Mouse (Mus musculus): Measurements from ENCODE around the gene 1500011B03Rik.

GRCm38 (mm10) chr5:114825978-114826691 lies 2.9 kb upstream of the 1500011B03Rik start:
- TF ChIP-seq CTCF (IDR thresholded peaks at IDR 0.05; ENCODE audit: low read depth) (no peak), EP300 (IDR thresholded peaks at IDR 0.05; ENCODE audit: low read depth) (no peak)

Data from heart, postnatal 0 days (tissue).